24 mouse cellular contexts compared by ENCODE assay signal in the genomic region with DNA sequence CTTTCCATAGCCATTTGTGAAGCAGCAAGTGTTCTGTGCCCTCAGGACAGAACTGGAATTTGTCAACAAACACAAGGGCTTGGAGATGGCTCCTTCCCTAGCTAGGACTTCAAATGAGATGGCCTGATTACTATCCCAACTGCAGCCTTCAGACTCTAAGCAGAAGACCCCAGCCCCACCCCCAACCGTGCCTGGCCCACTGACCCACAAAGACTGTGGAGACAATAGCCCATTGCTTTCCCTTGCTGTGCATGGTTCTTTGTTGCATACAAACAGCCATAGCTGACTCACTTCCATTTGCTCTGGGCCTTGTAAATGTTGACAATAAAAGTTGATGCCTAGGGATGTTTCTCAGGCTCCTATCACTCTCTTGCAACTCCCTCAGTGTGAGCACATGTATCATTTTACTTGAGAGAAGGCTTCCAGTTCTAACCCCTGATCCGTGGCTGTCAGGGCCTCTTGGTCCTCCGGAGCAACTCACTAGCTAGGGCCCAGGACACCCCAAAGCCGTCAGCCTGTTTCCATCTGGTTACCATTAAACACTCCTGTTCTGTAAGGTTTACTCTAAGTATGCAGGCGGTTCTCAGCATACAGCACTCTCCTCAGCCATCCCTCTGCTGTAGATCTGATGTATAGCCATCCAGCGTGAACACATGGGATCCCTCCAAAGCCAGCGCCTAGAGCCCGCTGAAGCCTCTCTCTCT. TPM values are rescaled to one million over a fixed set of nuclear protein-coding genes. Genes with fewer than 3 reads are reported as not detected.
DNase-seq lines count a peak whose midpoint lies in the region; ATAC-seq lines count a peak whose summit lies in the region.
"Had no signal": no experiment of that assay in that cellular context is flagged by ENCODE, and none has a peak within 500 bp of the region (broad histone marks: within the 10 kb centered on the region; RNA-seq: fewer than 3 reads in every experiment).

No protein-coding gene starts in this region.

- no peak overlapping the region for H3K27ac ChIP-seq in hindbrain, embryonic 11.5 days (ENCODE audit: low read depth, low read length)
- H3K27ac ChIP-seq in hindbrain, embryonic 12.5 days, result no peak overlapping the region
- 0 out of 2 replicates have a peak overlapping the region, but pooled peaks have one; percentile 2 for H3K27ac ChIP-seq in embryonic facial prominence, embryonic 12.5 days
- H3K27ac ChIP-seq: heart, adult 2 months; hindbrain, embryonic 14.5 days; lung, embryonic 15.5 days; macrophage; midbrain, embryonic 12.5 days; neural tube, embryonic 13.5 days had no signal

- 0 out of 2 replicates have a peak, but pooled peaks cover 2% of the 10 kb centered on the region for H3K9me3 ChIP-seq in hindbrain, embryonic 11.5 days (ENCODE audit: control insufficient read depth, low read length)
- no peaks in the 10 kb centered on the region for H3K9me3 ChIP-seq in hindbrain, embryonic 12.5 days (replicated peaks)
- no peaks in the 10 kb centered on the region for H3K9me3 ChIP-seq in embryonic facial prominence, embryonic 12.5 days
- H3K9me3 ChIP-seq: lung, embryonic 15.5 days; midbrain, embryonic 12.5 days; neural tube, embryonic 13.5 days had no signal

- no peak overlapping the region for H3K4me2 ChIP-seq in hindbrain, embryonic 11.5 days (replicated peaks; ENCODE audit: low read depth, low read length)
- H3K4me2 ChIP-seq in hindbrain, embryonic 12.5 days (replicated peaks), result no peak overlapping the region
- H3K4me2 ChIP-seq in embryonic facial prominence, embryonic 12.5 days (replicated peaks), result no peak overlapping the region
- H3K4me2 ChIP-seq: hindbrain, embryonic 14.5 days; lung, embryonic 15.5 days; midbrain, embryonic 12.5 days; neural tube, embryonic 13.5 days had no signal

- no peak overlapping the region for H3K4me3 ChIP-seq in hindbrain, embryonic 11.5 days (ENCODE audit: low read depth, low read length)
- no peak overlapping the region for H3K4me3 ChIP-seq in hindbrain, embryonic 12.5 days
- no peak overlapping the region for H3K4me3 ChIP-seq in embryonic facial prominence, embryonic 12.5 days
- H3K4me3 ChIP-seq: heart, adult 2 months; lung, embryonic 15.5 days; midbrain, embryonic 12.5 days; neural tube, embryonic 13.5 days had no signal

- H3K36me3 ChIP-seq in hindbrain, embryonic 11.5 days (ENCODE audit: control insufficient read depth, insufficient read depth, low read length), result no peaks in the 10 kb centered on the region
- H3K36me3 ChIP-seq in hindbrain, embryonic 12.5 days, result peaks cover 13% of the 10 kb centered on the region
- H3K36me3 ChIP-seq in embryonic facial prominence, embryonic 12.5 days, result peaks cover 5% of the 10 kb centered on the region; the same call in 1 of the 2 replicates

- H3K9ac ChIP-seq in hindbrain, embryonic 11.5 days (ENCODE audit: low read depth, low read length), result no peak overlapping the region
- no peak overlapping the region for H3K9ac ChIP-seq in hindbrain, embryonic 12.5 days
- no peak overlapping the region for H3K9ac ChIP-seq in embryonic facial prominence, embryonic 12.5 days
- H3K9ac ChIP-seq: hindbrain, embryonic 14.5 days; lung, embryonic 15.5 days; midbrain, embryonic 12.5 days; neural tube, embryonic 13.5 days had no signal

- 0 out of 2 replicates have a peak, but pooled peaks cover 3% of the 10 kb centered on the region for H3K4me1 ChIP-seq in hindbrain, embryonic 11.5 days (replicated peaks; ENCODE audit: control insufficient read depth, insufficient read depth, low read length)
- peaks cover 12% of the 10 kb centered on the region; the same call in 1 of the 2 replicates for H3K4me1 ChIP-seq in hindbrain, embryonic 12.5 days
- peaks cover 9% of the 10 kb centered on the region for H3K4me1 ChIP-seq in embryonic facial prominence, embryonic 12.5 days
- H3K4me1 ChIP-seq: lung, embryonic 15.5 days had no signal

- ATAC-seq in hindbrain, embryonic 11.5 days (ENCODE audit: low FRiP score), result no peak
- ATAC-seq in hindbrain, embryonic 12.5 days (ENCODE audit: low FRiP score), result no peak
- peak; percentile 67 for ATAC-seq in embryonic facial prominence, embryonic 12.5 days (ENCODE audit: insufficient number of reproducible peaks, insufficient read depth, low FRiP score, low TSS enrichment)

- DNase-seq in hindbrain, embryonic 11.5 days (ENCODE audit: low spot score), result peak; percentile 3
- DNase-seq in embryo, embryonic 11.5 days (ENCODE audit: low read depth, low spot score), result peak; percentile 16
- DNase-seq in mesoderm, embryonic 11.5 days (ENCODE audit: low read depth, low spot score), result peak; percentile 22
- no peak for DNase-seq in ovary, postnatal 14 days (ENCODE audit: low spot score)
- DNase-seq in spleen, postnatal 14 days (ENCODE audit: low spot score in 2 of 2), result no peak
- DNase-seq: cerebellum, adult 18-20 months; cerebellum, postnatal 25 days; gastrocnemius, postnatal 10 days; heart, adult 2 months; kidney, adult 9 months; kidney, postnatal 4 days; layer of hippocampus, adult 9-11 months; right cerebral cortex, postnatal 25 days had no signal

- no peaks in the 10 kb centered on the region for H3K27me3 ChIP-seq in hindbrain, embryonic 11.5 days (ENCODE audit: control insufficient read depth, insufficient read depth, low read length)
- H3K27me3 ChIP-seq in hindbrain, embryonic 12.5 days, result no peaks in the 10 kb centered on the region
- H3K27me3 ChIP-seq in embryonic facial prominence, embryonic 12.5 days, result no peaks in the 10 kb centered on the region
- H3K27me3 ChIP-seq: lung, embryonic 15.5 days; midbrain, embryonic 12.5 days; neural tube, embryonic 13.5 days had no signal

- 62% methylated on average over 8 of the region's 8 CpGs for WGBS in hindbrain, embryonic 11.5 days
- WGBS in hindbrain, embryonic 12.5 days, result 47% methylated on average over 8 of the region's 8 CpGs
- 26% methylated on average over 8 of the region's 8 CpGs for WGBS in embryonic facial prominence, embryonic 12.5 days

RNA-seq across cellular contexts. Expression of a gene that starts 52.9 kb away (rescaled TPM):
- polyA plus RNA-seq in hindbrain, embryonic 11.5 days (2014; fragmentation: Nextera tagmentation; extraction: Ambion mirVana), result 23.3 and 26.8 TPM in 2 replicates
- 24.7 and 26.9 TPM in 2 replicates for polyA plus RNA-seq in hindbrain, embryonic 12.5 days (2016; fragmentation: Nextera tagmentation; extraction: Ambion mirVana)
- 13.3 and 15.2 TPM in 2 replicates for polyA plus RNA-seq in embryonic facial prominence, embryonic 12.5 days (2016; fragmentation: Nextera tagmentation; extraction: Ambion mirVana)

RNA-seq across cellular contexts. Expression of a gene that starts 53.6 kb away (rescaled TPM):
- 0.25 and 0.46 TPM in 2 replicates for polyA plus RNA-seq in hindbrain, embryonic 11.5 days (2014; fragmentation: Nextera tagmentation; extraction: Ambion mirVana)
- 0.35 and 0.44 TPM in 2 replicates for polyA plus RNA-seq in hindbrain, embryonic 12.5 days (2016; fragmentation: Nextera tagmentation; extraction: Ambion mirVana)
- polyA plus RNA-seq in embryonic facial prominence, embryonic 12.5 days (2016; fragmentation: Nextera tagmentation; extraction: Ambion mirVana), result 0.04 TPM in 1 of 2 replicates, not detected in the other
- polyA plus RNA-seq: C2C12; liver, adult 2 months; midbrain, embryonic 12.5 days; spleen, adult 2 months; stomach, embryonic 16.5 days had no signal

Comparison
In these comparisons a context has a peak if more than half of its experiments do, and no peak if none do; other contexts are left out.
1. DNase-seq: peak in hindbrain, embryonic 11.5 days (single experiment), embryo, embryonic 11.5 days (single experiment) and mesoderm, embryonic 11.5 days (single experiment); none in ovary, postnatal 14 days (single experiment) and spleen, postnatal 14 days (0 of 2).